Mouse (Mus musculus) layer of hippocampus, postnatal 10 days (tissue): ENCODE results near the gene Crim1. TPM values are rescaled to one million over a fixed set of nuclear protein-coding genes. Genes with fewer than 3 reads are reported as not detected.

ENCODE experiments used
- DNase-seq, 2 experiments: peaks; one replicate each; pipeline ENCODE4 v3.0.0; 2021; ENCODE audit warnings: low spot score in 2 of 2
- total RNA-seq, 2 experiments: library from RNA; stranded (reverse); gene quantifications; 2 replicates each; pipeline ENCODE4 v1.2.3; 2021

Crim1 gene
- total RNA-seq, 2 experiments from 2014 or later, result 96.7 to 108 TPM

GRCm38 (mm10) chr17:78208805-78209204, 8.8 kb downstream of the Crim1 start:
- no peak for DNase-seq

- DNase-seq, result no peak
These were observed 9.6 kb downstream of the Crim1 start for GRCm38 (mm10) chr17:78209646-78210045.

- DNase-seq, result no peak
These were observed 11.8 kb downstream of the Crim1 start for GRCm38 (mm10) chr17:78211881-78212280.

- no peak for DNase-seq
These were observed 13.1 kb downstream of the Crim1 start for GRCm38 (mm10) chr17:78213128-78213527.

- DNase-seq, result no peak
These were observed 16.5 kb downstream of the Crim1 start for GRCm38 (mm10) chr17:78216526-78216925.

DNA sequence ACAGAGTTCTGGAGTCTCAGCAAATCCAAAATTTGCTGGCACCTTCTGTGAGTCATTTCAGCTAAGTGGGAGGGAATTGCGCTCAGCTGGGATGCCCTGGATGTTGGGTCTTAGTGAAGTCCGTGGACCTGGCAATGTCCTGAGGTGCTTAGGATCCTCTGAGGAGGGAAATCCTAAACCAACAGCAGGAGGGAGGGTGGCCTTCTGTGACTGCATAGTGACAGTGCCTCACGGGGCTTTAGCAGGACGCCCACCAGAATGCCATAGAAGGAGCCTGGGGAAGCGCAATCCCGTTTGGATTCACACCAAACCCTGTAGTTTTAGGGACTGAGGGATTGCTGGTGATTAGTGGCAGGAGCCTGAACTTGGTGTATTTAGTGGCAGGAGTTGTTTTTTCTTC, 17.4 kb downstream of the Crim1 start:
- DNase-seq, result no peak

- DNase-seq, result no peak
These were observed 18.6 kb downstream of the Crim1 start for GRCm38 (mm10) chr17:78218506-78219232.

GRCm38 (mm10) chr17:78221007-78221642, 21.1 kb downstream of the Crim1 start:
- no peak for DNase-seq

GRCm38 (mm10) chr17:78221860-78222259, 21.8 kb downstream of the Crim1 start:
- DNase-seq, result no peak

DNA sequence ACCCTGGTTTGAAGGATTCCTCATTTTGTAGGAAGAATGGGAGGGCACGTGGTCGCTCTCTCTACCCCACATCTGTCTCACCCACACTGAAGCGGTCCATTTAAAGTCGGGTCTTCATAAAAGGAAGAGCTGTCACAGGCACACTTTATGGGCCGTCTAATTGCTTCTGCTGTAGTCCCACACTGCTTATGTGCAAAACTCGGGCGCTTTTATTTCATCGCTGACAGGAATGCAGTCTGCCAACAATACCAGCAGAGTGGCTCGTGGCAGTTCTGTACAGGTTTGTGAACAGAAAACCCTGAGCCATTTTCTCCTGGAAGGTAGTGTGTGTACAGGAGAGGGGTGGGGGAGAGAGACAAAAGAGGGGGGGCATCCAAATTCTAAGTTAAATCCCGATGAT, 23.9 kb downstream of the Crim1 start:
- no peak for DNase-seq

DNA sequence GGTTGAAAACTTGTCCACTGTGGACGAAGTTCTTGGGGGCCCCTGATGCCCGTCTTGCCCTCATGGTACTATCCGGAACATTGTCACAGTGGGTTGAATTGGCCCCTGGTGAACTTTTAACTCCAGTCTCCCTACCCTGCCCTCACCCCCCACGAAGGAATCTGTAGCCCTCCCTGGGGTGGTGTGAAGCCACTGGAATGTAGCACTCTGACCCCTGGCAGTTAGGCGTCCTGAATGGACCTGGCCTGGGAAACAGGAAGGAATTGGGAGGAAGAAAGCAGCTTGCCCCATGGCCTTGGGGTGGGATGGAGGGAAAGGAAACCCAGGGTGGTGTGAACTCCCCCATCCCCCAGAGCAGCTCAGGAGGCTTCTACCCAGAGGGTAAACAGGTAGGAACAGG, 25.5 kb downstream of the Crim1 start:
- DNase-seq, result no peak

DNA sequence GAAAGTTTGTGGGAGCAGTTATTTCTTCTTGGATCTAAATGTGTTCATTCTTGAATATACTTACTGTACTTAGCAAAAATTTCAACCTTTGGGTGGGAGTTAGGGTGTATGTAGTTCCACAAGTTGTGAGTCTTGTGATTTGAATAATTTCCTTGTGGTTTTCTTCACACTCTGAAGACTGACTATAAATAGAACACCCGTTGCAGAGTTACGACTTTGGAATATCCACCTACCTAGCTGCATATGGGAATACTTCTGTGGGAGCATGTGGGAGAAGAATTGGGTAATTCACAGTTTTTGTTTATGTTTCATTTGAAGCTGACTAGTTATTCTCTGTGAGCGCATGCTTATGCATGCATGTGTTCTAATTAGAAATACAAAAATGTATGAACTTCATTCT, 27.2 kb downstream of the Crim1 start:
- DNase-seq, result no peak

DNA sequence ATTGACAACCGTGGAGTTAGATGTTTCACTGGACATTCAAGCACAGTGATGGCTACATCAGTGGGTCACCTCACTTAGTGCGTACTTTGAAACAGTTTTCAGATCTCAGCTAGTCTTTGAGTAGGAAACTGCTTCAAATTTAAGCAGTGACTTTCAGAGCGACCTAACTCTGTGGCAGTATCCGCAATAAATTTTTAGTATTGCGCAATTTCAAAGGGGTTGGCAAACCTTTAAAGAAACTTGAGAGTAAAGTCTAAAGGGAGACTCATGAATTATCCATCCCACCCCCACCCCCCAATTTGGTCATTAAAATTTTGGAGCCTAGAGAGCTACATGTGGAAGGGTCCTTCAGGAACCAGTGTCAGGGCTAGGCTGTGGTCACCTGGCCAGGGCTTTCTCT, 31.5 kb downstream of the Crim1 start:
- DNase-seq, result no peak

- DNase-seq, result no peak
These were observed 32.7 kb downstream of the Crim1 start for GRCm38 (mm10) chr17:78232703-78233102.

- no peak for DNase-seq
These were observed 33.8 kb downstream of the Crim1 start for GRCm38 (mm10) chr17:78233873-78234272.

DNA sequence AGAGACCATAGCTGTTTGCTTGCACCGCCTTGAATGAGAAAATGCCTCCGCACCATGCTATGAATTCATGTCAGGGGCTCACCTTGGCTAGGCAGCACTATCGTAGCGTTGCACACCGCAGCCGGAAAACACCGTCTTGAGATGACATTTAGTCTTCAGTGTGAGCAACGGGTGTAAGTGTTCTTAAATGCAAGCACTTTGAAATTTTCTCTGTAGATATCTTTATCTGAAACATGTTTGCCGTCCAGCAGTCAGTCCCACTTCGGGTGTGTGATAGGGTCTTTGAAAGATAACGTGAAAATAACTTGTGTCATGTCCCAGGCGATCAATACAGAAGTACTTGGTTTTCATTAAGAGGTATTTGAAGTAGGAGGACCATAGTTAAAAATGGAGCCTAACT, 36.1 kb downstream of the Crim1 start:
- DNase-seq, result no peak

- DNase-seq, result peak; percentile 25 to 34
These were observed 37.9 kb downstream of the Crim1 start for GRCm38 (mm10) chr17:78237954-78238353.

GRCm38 (mm10) chr17:78240161-78240560, 40.1 kb downstream of the Crim1 start:
- DNase-seq, result no peak

DNA sequence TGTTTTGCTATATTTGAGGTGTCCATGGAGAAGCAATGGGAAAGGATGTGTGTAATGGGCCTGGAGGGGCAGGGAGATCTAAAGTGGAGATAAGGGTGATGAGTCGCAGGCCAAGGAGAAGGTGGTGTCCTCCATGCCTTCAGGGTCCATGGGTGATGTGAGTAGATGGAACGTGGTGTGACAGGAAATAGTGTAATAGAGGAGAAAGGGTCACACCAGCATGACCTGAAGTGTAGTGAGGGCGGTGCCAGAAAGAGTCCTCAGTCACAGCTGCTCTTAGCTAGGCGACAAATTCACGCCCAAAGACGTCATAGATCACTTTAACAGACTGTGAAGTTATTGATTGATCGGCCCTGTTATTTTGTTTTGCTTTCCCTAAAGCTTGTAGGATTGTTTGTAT, 41.2 kb downstream of the Crim1 start:
- DNase-seq, result no peak

DNA sequence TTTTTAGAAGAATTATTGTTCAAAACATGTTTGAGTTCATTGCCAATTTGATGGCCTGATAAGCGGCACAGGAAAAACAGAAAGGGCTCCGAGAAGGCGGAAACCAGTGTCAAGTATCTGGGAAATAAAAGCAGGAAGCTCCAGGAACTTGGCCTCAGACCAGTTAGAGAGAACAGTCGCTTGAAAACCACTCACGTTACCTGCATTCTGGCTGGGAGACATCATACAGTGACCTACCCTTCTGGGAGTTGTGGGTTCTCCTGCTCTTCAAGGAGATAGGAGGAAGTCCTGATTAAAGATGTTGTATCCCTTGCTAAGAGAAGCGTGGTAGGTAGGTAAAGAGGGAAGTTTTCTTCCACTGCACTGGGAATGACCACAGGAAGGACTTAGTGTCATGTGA, 44.7 kb downstream of the Crim1 start:
- DNase-seq, result no peak

- DNase-seq, result no peak
These were observed 45.4 kb downstream of the Crim1 start for GRCm38 (mm10) chr17:78245444-78245843.

DNA sequence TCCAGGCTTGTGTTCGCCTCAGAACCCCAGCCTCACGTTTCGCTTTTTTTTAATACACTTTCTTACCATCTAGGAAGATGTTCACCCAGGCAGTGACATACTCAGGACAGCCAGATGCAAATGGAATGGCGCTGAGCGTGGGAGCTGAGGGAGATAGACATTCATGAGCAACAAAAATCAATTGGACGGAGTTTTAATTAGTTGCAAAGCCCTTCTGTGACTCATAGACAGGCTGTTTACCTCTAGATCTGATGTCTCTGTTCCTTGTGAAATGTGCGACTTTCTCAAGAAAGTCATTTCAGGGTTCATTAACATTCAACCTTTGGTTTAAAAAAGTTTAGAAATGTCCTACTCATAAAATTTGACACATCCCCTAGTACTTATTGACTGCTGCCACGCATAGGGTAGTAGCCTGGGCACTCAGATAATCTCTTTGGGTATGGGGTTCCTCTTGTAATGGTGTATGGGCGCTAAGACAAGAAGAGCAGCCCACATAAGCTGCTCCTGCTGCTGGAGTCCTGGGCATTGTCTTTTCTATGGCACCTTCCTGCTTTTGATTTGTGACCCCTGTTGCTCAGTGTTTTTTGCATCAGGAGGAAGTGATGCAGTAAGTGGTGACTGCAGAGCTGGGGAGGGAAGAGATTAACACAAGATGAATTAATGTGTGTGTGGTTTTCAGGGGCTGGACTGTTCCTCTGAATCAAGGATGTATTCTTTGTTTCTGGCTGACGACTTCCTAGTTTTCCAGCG, 46.8 kb downstream of the Crim1 start:
- no peak for DNase-seq
